Mouse (Mus musculus) c-Kit-positive CD71-positive TER-119-negative erythroid progenitor cells, embryonic 14.5 days (primary cell): ENCODE results near the gene Gpr107.

Source experiments
- DNase-seq: peaks from one replicate; pipeline ENCODE4 v3.0.0-alpha.2; 2013; ENCODE audit warnings: low read depth

Gene Gpr107

GRCm38 (mm10) chr2:31201851-31202250 is 49.7 kb downstream of the Gpr107 start:
- no peak for DNase-seq

- no peak for DNase-seq
Measured at GRCm38 (mm10) chr2:31202357-31202756, 50.2 kb downstream of the Gpr107 start.

GRCm38 (mm10) chr2:31202956-31203355 is 50.8 kb downstream of the Gpr107 start:
- DNase-seq, result no peak

GRCm38 (mm10) chr2:31204677-31205076 is 52.6 kb downstream of the Gpr107 start:
- DNase-seq, result no peak

- no peak for DNase-seq
Measured at GRCm38 (mm10) chr2:31206211-31206610, 54.1 kb downstream of the Gpr107 start.

GRCm38 (mm10) chr2:31206882-31207281 is 54.8 kb downstream of the Gpr107 start:
- DNase-seq, result no peak

GRCm38 (mm10) chr2:31208544-31209142 is 56.5 kb downstream of the Gpr107 start:
- DNase-seq, result no peak

GRCm38 (mm10) chr2:31209525-31209924 is 57.4 kb downstream of the Gpr107 start:
- DNase-seq, result no peak

- DNase-seq, result no peak
Measured at GRCm38 (mm10) chr2:31210144-31210847, 58.2 kb downstream of the Gpr107 start.

- DNase-seq, result no peak
Measured at GRCm38 (mm10) chr2:31211204-31211603, 59.1 kb downstream of the Gpr107 start.

GRCm38 (mm10) chr2:31214211-31214796 is 62.2 kb downstream of the Gpr107 start:
- DNase-seq, result no peak

- DNase-seq, result no peak
Measured at GRCm38 (mm10) chr2:31218611-31219010, 66.5 kb downstream of the Gpr107 start.

GRCm38 (mm10) chr2:31219470-31219869 is 67.4 kb downstream of the Gpr107 start:
- no peak for DNase-seq

GRCm38 (mm10) chr2:31220844-31221243 is 68.7 kb downstream of the Gpr107 start:
- DNase-seq, result no peak

- DNase-seq, result no peak
Measured at GRCm38 (mm10) chr2:31221582-31221981, 69.5 kb downstream of the Gpr107 start.

- no peak for DNase-seq
Measured at GRCm38 (mm10) chr2:31228768-31229311, 76.7 kb downstream of the Gpr107 start.

GRCm38 (mm10) chr2:31239203-31239696 is 87.1 kb downstream of the Gpr107 start:
- DNase-seq, result peak; percentile 16

GRCm38 (mm10) chr2:31239833-31240232 is 87.7 kb downstream of the Gpr107 start:
- no peak for DNase-seq

GRCm38 (mm10) chr2:31241639-31242038 is 89.5 kb downstream of the Gpr107 start:
- DNase-seq, result no peak

- DNase-seq, result no peak
Measured at GRCm38 (mm10) chr2:31244216-31244615, 92.1 kb downstream of the Gpr107 start.

- no peak for DNase-seq
Measured at GRCm38 (mm10) chr2:31245051-31245450, 92.9 kb downstream of the Gpr107 start.

GRCm38 (mm10) chr2:31245491-31246141 is 93.5 kb downstream of the Gpr107 start, which contains the start of gene Ncs1:
Ncs1 (plus strand) TSS chr2:31245823.
- no peak for DNase-seq
